Mouse (Mus musculus) c-Kit-positive CD71-negative TER-119-negative erythroid progenitor cells, embryonic 14.5 days (primary cell): ENCODE results near the gene Itgb5.

Experiments used
- DNase-seq: peaks from one replicate; pipeline ENCODE4 v3.0.0-alpha.2; 2013; ENCODE audit warnings: low read depth

Itgb5 gene

GRCm38 (mm10) chr16:33832057-33832456, 2.6 kb downstream of the Itgb5 start:
- no peak for DNase-seq

GRCm38 (mm10) chr16:33832728-33833428, 3.4 kb downstream of the Itgb5 start:
- no peak for DNase-seq

GRCm38 (mm10) chr16:33833429-33833753, 3.9 kb downstream of the Itgb5 start:
- DNase-seq = no peak

GRCm38 (mm10) chr16:33833781-33834482, 4.5 kb downstream of the Itgb5 start:
- no peak for DNase-seq

- DNase-seq = no peak
Observed at GRCm38 (mm10) chr16:33836676-33837075, 7.2 kb downstream of the Itgb5 start.

- no peak for DNase-seq
Observed at GRCm38 (mm10) chr16:33837191-33837590, 7.7 kb downstream of the Itgb5 start.

GRCm38 (mm10) chr16:33840616-33841015, 11.2 kb downstream of the Itgb5 start:
- no peak for DNase-seq

GRCm38 (mm10) chr16:33842081-33842880, 12.8 kb downstream of the Itgb5 start:
- DNase-seq = no peak

- no peak for DNase-seq
Observed at GRCm38 (mm10) chr16:33844150-33844611, 14.7 kb downstream of the Itgb5 start.

GRCm38 (mm10) chr16:33844866-33845265, 15.4 kb downstream of the Itgb5 start:
- DNase-seq = no peak

GRCm38 (mm10) chr16:33853271-33853670, 23.8 kb downstream of the Itgb5 start:
- DNase-seq = no peak

GRCm38 (mm10) chr16:33858766-33859165, 29.3 kb downstream of the Itgb5 start:
- DNase-seq = no peak

GRCm38 (mm10) chr16:33859380-33859779, 29.9 kb downstream of the Itgb5 start:
- DNase-seq = no peak

- no peak for DNase-seq
Observed at GRCm38 (mm10) chr16:33859988-33860700, 30.7 kb downstream of the Itgb5 start.

GRCm38 (mm10) chr16:33862406-33862805, 32.9 kb downstream of the Itgb5 start:
- no peak for DNase-seq

- DNase-seq = no peak
Observed at GRCm38 (mm10) chr16:33863208-33863751, 33.8 kb downstream of the Itgb5 start.

- no peak for DNase-seq
Observed at GRCm38 (mm10) chr16:33870224-33870785, 40.8 kb downstream of the Itgb5 start.

GRCm38 (mm10) chr16:33870988-33871758, 41.7 kb downstream of the Itgb5 start:
- no peak for DNase-seq

- DNase-seq = no peak
Observed at GRCm38 (mm10) chr16:33871865-33872443, 42.5 kb downstream of the Itgb5 start.

- no peak for DNase-seq
Observed at GRCm38 (mm10) chr16:33873282-33873681, 43.8 kb downstream of the Itgb5 start.
